Mouse (Mus musculus): ENCODE results near the gene Derl3.

- TF ChIP-seq CTCF (IDR thresholded peaks at IDR 0.05; ENCODE audit: extremely low read depth, insufficient read depth, low read length) (no peak), POLR2A (IDR thresholded peaks at IDR 0.05; ENCODE audit: extremely low read depth, insufficient read depth, low read length) (no peak)
These were observed 46.4 kb downstream of the Derl3 start for GRCm38 (mm10) chr10:75939481-75940234.
